Mouse (Mus musculus): ENCODE results near the gene Trim30d.

- TF ChIP-seq CTCF (IDR thresholded peaks at IDR 0.05; ENCODE audit: low read depth, low read length) (no peak), POLR2A (IDR thresholded peaks at IDR 0.05; ENCODE audit: extremely low read depth, insufficient read depth, low read length) (no peak)
These were observed 42.2 kb upstream of the Trim30d start, which contains the start of gene Olfr651 for GRCm38 (mm10) chr7:104549833-104550232.
